Mouse (Mus musculus) thymus, postnatal 4 days (tissue): Measurements from ENCODE around the gene C130050O18Rik.

ENCODE experiments used
- DNase-seq: peaks from one replicate; pipeline ENCODE4 v3.0.0; 2021

Gene C130050O18Rik

GRCm38 (mm10) chr5:139429818-139430341, 24.8 kb downstream of the C130050O18Rik start:
- no peak for DNase-seq

DNA sequence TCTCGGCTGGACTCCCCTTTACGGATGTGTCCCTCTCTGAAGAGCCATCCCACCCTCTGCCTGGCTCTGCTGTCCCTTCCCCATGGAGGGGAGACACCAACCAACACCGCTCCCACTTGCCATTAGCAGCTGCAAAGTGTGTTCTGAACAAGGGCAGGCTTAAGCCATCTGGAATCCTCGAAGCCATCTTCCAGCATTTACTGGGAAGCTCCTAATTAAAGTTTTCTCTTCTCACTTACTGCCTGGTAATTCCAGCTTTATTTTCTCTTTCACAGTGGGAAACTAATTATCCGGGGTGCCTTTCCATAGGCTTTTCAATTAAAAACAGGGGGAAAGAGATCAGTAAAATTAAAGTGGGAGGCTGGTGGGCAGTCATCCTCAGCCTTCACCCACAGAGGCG, 27.3 kb downstream of the C130050O18Rik start:
- no peak for DNase-seq

- no peak for DNase-seq
Measured at GRCm38 (mm10) chr5:139432747-139433508, 27.8 kb downstream of the C130050O18Rik start.

- no peak for DNase-seq
Measured at GRCm38 (mm10) chr5:139433842-139434568, 28.9 kb downstream of the C130050O18Rik start.

DNA sequence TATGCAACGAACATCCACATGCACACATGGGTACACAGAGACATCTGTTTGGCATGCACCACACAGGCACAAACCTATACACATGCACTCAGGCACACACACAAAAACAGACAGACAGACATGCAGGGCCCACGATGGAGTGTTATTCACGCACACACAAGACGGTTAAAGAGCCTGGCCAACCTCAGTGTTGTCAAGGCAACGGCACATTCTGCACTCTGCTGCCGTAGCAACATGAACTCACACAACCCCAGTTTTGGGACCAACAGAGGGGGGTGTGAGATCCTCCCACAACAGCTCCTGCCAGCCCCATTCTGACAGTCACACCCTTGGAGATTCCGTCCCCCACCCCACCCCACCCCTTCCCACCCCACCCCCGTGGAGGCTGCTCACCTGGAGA, 29.9 kb downstream of the C130050O18Rik start:
- DNase-seq: no peak

- no peak for DNase-seq
Measured at GRCm38 (mm10) chr5:139437769-139438168, 32.7 kb downstream of the C130050O18Rik start.

- no peak for DNase-seq
Measured at GRCm38 (mm10) chr5:139438440-139438839, 33.4 kb downstream of the C130050O18Rik start.

DNA sequence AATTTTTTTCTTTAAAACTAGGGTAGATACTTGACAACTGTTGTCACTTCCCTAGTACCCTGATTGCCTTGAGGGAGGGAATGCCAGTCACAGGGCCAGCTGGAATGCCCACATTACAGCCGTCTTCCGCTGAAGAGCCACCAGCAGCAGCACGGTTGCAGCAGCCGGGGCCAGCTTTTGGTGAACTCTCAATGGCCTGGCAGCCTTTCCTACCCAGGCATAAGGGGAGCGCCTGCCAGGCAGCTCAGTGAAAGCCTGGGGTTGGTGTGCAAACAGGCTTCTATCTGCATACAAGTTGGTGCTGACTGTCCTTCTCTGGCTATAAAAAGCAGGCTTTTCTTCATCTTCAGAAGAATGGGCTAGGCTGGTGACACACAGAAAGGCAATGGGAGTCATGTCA, 35.4 kb downstream of the C130050O18Rik start:
- no peak for DNase-seq

GRCm38 (mm10) chr5:139440926-139441725, 36.0 kb downstream of the C130050O18Rik start:
- DNase-seq: no peak

- no peak for DNase-seq
Measured at GRCm38 (mm10) chr5:139441726-139442018, 36.6 kb downstream of the C130050O18Rik start.

- DNase-seq: no peak
Measured at GRCm38 (mm10) chr5:139442428-139442827, 37.3 kb downstream of the C130050O18Rik start.

DNA sequence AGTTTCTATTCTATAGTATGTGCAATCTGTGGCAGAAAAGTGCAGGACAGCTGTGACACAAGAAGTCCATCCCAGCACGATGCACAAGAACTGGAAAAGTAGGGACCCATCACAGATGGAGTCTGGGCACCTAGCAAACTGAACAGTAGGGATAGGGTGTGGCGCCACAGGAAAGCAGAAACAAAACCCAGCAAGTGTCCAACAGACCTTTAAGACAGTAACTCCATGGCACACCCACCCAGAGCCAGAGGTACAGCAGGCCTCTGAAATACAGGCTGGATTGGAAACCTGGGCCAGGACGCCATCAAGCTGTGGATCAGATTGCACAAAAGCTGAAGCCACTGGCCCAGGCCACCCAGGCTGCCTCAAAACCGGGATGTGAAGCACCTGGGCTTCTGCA, 37.9 kb downstream of the C130050O18Rik start:
- no peak for DNase-seq

GRCm38 (mm10) chr5:139445258-139445657, 40.2 kb downstream of the C130050O18Rik start:
- no peak for DNase-seq

DNA sequence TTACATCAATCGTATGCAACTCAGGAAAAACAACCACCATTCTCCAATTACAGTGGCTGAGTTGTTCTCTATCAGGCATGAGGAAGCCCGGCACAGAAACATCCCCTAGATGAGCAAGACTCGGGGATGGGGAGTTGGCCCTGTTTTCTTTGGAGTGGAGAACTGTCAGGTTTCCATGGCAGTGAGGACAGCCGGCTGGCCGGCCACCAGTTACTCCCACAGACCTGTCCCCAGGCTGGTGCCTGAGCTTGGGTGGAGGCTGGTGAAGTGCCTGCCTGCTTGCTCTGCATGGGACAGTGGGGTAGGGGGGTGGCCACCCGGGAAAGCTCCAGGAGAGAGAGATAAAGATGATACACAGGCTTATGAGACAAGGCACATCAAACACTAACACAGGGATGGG, 42.9 kb downstream of the C130050O18Rik start:
- DNase-seq: no peak

- DNase-seq: peak; percentile 70
Measured at GRCm38 (mm10) chr5:139449161-139449791, 44.2 kb downstream of the C130050O18Rik start.

GRCm38 (mm10) chr5:139449926-139450325, 44.8 kb downstream of the C130050O18Rik start:
- peak; percentile 35 for DNase-seq

DNA sequence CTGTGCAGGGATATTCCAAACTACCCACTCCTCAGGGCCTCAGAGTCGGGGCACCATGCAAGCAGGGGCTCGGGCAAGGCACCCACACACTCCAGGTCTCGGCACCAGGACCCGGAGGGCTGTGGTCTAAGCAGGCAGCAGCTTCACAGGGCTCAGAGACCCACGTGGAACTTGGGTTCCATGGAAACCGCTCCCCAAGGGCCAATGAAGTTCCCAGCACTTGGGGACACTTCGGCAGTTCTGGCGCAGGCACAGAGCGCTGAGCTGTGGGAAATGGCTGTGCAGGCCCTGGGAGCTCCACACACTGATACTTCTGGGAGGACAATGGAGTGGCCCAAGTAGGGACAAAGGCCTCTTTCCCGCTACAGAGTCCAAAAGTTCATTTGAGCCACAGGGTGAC, 48.0 kb downstream of the C130050O18Rik start:
- no peak for DNase-seq

DNA sequence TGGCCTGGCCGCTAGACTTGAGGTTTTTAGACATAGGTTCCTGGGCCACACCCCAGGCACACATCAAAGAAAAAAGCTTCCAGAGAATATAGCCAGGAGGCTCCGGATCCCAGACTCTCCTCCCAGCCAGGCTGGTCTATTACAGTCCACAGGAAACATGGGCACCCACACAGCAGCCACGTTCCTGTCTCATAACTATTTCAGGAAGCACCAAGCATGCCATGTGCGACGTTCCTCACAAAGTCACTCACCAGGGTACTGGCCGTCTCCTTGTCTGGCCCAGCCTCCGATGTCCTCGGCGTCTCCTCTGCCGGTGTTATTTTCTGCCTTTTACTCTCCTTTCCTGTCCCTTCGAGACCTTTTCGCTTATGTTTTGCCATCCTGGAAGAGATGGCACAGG, 50.1 kb downstream of the C130050O18Rik start:
- DNase-seq: no peak

- no peak for DNase-seq
Measured at GRCm38 (mm10) chr5:139457241-139457640, 52.2 kb downstream of the C130050O18Rik start.

DNA sequence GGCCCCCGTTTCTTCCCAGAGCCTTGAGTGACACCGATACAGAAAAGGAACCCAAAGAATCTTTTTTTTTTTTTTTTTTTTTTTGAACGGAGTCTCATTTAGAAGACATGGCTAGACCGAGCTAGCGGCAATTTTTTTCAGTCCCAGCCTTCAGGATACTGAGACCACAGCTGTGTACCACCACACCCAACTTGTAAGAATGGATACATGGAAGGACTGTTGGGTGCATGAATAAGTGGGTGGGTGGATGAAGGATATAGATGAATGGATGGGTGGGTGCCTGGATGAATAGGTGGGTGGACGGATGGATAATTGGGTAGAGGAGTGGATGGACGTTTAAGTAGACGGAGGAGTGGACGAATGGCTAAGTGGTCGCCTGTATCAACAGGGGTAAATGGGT, 54.9 kb downstream of the C130050O18Rik start:
- DNase-seq: no peak

GRCm38 (mm10) chr5:139460384-139461067, 55.4 kb downstream of the C130050O18Rik start, which contains the start of gene 3110082I17Rik:
Gene 3110082I17Rik (minus strand): TSS chr5:139460527.
- peak; percentile 99 for DNase-seq

GRCm38 (mm10) chr5:139464874-139465273, 59.8 kb downstream of the C130050O18Rik start:
- no peak for DNase-seq
